Mouse (Mus musculus) lung, adult 2 months (tissue): Measurements from ENCODE around the gene Cbln4.

Experiments
- CTCF ChIP-seq: fragments of 200-500 bp; IDR thresholded peaks from 2 replicates; pipeline ENCODE4 v1.5.1; 2011; ENCODE audit warnings: mild to moderate bottlenecking, low read length, control low read depth; ENCODE audit not compliant: insufficient read depth
- POLR2A ChIP-seq: fragments of 200-500 bp; IDR thresholded peaks from 2 replicates; pipeline ENCODE4 v1.6.1; 2011; ENCODE audit warnings: low read depth, mild to moderate bottlenecking, control low read depth, low read length, borderline replicate concordance; ENCODE audit errors: extremely low read depth

DNA sequence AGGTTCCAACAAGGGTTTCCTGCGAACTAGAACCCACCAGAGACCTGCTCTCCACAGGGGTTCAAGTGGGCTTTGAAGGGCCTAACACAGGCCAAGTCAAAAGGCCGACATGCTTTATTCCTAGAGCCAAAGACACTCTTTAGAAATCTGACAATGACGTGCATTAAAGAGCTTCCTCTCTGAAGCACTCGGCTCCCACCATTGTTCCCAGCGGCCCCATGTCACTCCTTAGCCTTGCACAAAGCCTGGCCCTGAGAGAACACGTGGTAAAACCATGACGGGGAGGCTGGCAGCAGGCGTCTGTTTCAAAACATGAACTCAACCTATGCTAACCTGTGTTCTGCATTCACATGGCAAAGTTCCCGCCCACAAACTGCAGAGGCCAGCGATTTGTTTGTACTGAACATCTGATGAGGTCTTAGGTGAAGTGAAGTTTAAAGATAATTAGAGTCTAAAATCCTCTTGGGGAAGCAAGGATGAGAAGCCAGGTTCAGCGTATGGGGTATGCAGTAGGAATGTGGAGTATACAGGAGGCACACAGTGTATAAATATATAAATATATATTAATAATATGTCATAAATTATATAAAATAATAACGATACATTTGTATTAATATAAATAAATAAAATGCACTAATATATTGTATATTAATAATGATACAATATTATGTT is 17.7 kb downstream of the Cbln4 start:
- no peak for TF ChIP-seq CTCF
- no peak for TF ChIP-seq POLR2A
